Mouse (Mus musculus) CH12.LX (cell line): Measurements from ENCODE around the gene Slc12a7. TPM values are rescaled to one million over a fixed set of nuclear protein-coding genes. Genes with fewer than 3 reads are reported as not detected.

Experiments
- DNase-seq: peaks from one replicate; pipeline ENCODE4 v3.0.0-alpha.2; 2013; ENCODE audit errors: extremely low read depth
- H3K27ac ChIP-seq: 2 replicates; pipeline ENCODE4 v1.5.1; 2012; ENCODE audit warnings: low read depth, mild to moderate bottlenecking, control low read depth, moderate library complexity; ENCODE audit not compliant: insufficient read depth
- H3K27me3 ChIP-seq: replicated peaks from 2 replicates; pipeline ENCODE3; 2012; ENCODE audit warnings: inconsistent platforms
- H3K36me3 ChIP-seq, 2 experiments: replicated peaks in 1 of 2; 2 replicates each; pipeline versions ENCODE3 to v1.6.1; 2012; ENCODE audit warnings: inconsistent platforms in 1 of 2, low read length in 1 of 2, mild to moderate bottlenecking in 1 of 2, mixed read lengths in 1 of 2, moderate library complexity in 1 of 2; ENCODE audit not compliant: control insufficient read depth in 1 of 2, insufficient read depth in 1 of 2
- H3K4me1 ChIP-seq, 2 experiments: 2 replicates each; pipeline ENCODE4 v1.6.1; 2012; ENCODE audit warnings: inconsistent platforms in 1 of 2, moderate library complexity in 1 of 2; ENCODE audit not compliant: insufficient read depth in 2 of 2, control insufficient read depth in 1 of 2
- H3K4me2 ChIP-seq: 2 replicates; pipeline ENCODE4 v1.6.1; 2012; ENCODE audit warnings: low read depth, mild to moderate bottlenecking, control low read depth; ENCODE audit not compliant: poor library complexity, insufficient read depth, severe bottlenecking
- H3K4me3 ChIP-seq, 3 experiments: fragments of 150-350 bp in 1 of 3; sonication (generic) in 1 of 3; replicated peaks in 1 of 3; 2 replicates each; pipeline versions ENCODE3 to v1.5.1; 2011 to 2012; ENCODE audit warnings: low read depth in 2 of 3, low read length in 2 of 3, mild to moderate bottlenecking in 2 of 3, moderate library complexity in 2 of 3, control low read depth in 1 of 3, improper control_type of control experiment in 1 of 3, inconsistent platforms in 1 of 3, mixed read lengths in 1 of 3; ENCODE audit not compliant: poor library complexity in 1 of 3
- H3K79me2 ChIP-seq: replicated peaks from 2 replicates; pipeline ENCODE4 v1.6.1; 2012; ENCODE audit warnings: mild to moderate bottlenecking, moderate library complexity; ENCODE audit not compliant: control insufficient read depth, poor library complexity, insufficient read depth, severe bottlenecking; ENCODE audit errors: extremely low read depth
- H3K9ac ChIP-seq: 2 replicates; pipeline ENCODE4 v1.6.1; 2012; ENCODE audit warnings: low read depth, mild to moderate bottlenecking, control low read depth, moderate library complexity; ENCODE audit not compliant: insufficient read depth
- H3K9me3 ChIP-seq: replicated peaks from 2 replicates; pipeline ENCODE3; 2012; ENCODE audit warnings: low read length, inconsistent platforms, mixed read lengths
- BHLHE40 ChIP-seq: IDR thresholded peaks from 2 replicates; pipeline ENCODE4 v1.6.1; 2011; ENCODE audit warnings: mild to moderate bottlenecking, low read depth, low read length, improper control_type of control experiment
- CHD2 ChIP-seq: IDR thresholded peaks from 2 replicates; pipeline ENCODE4 v1.6.1; 2011; ENCODE audit warnings: low read length, improper control_type of control experiment
- CTCF ChIP-seq, 2 experiments: IDR thresholded peaks in 1 of 2; conservative IDR thresholded peaks in 1 of 2; 2 replicates each; pipeline ENCODE4 v1.5.1; 2011 to 2012; ENCODE audit warnings: low read depth in 2 of 2, low read length in 2 of 2, improper control_type of control experiment in 1 of 2, inconsistent platforms in 1 of 2, mild to moderate bottlenecking in 1 of 2, moderate library complexity in 1 of 2
- ELF1 ChIP-seq: IDR thresholded peaks from 2 replicates; pipeline ENCODE4 v1.6.1; 2014; ENCODE audit warnings: low read depth, mild to moderate bottlenecking, inconsistent platforms, low read length, improper control_type of control experiment
- EP300 ChIP-seq: IDR thresholded peaks from 2 replicates; pipeline ENCODE4 v1.6.1; 2011; ENCODE audit warnings: low read length, improper control_type of control experiment
- ETS1 ChIP-seq: conservative IDR thresholded peaks from 2 replicates; pipeline ENCODE4 v1.6.1; 2012; ENCODE audit warnings: low read depth, mild to moderate bottlenecking, inconsistent platforms, low read length, improper control_type of control experiment, moderate library complexity
- HCFC1 ChIP-seq: IDR thresholded peaks from 2 replicates; pipeline ENCODE4 v1.6.1; 2012; ENCODE audit warnings: low read depth, mild to moderate bottlenecking, inconsistent platforms, low read length, improper control_type of control experiment
- MAX ChIP-seq: IDR thresholded peaks from 2 replicates; pipeline ENCODE4 v1.6.1; 2011; ENCODE audit warnings: low read length, improper control_type of control experiment
- MEF2A ChIP-seq: IDR thresholded peaks from 2 replicates; pipeline ENCODE4 v1.6.1; 2014; ENCODE audit warnings: low read depth, mild to moderate bottlenecking, inconsistent platforms, low read length, improper control_type of control experiment, borderline replicate concordance
- MXI1 ChIP-seq: IDR thresholded peaks from 2 replicates; pipeline ENCODE4 v1.6.1; 2011; ENCODE audit warnings: mild to moderate bottlenecking, low read depth, low read length, improper control_type of control experiment
- MYC ChIP-seq: IDR thresholded peaks from 2 replicates; pipeline ENCODE4 v1.6.1; 2011; ENCODE audit warnings: low read depth, mild to moderate bottlenecking, improper control_type of control experiment, low read length
- NELFE ChIP-seq: IDR thresholded peaks from 2 replicates; pipeline ENCODE4 v1.6.1; 2011; ENCODE audit warnings: low read depth, low read length, improper control_type of control experiment
- POLR2AphosphoS2 ChIP-seq: IDR thresholded peaks from 2 replicates; pipeline ENCODE4 v1.6.1; 2011; ENCODE audit warnings: low read depth, low read length, improper control_type of control experiment
- RAD21 ChIP-seq: IDR thresholded peaks from 2 replicates; pipeline ENCODE4 v1.6.1; 2011; ENCODE audit warnings: low read depth, mild to moderate bottlenecking, low read length, improper control_type of control experiment, moderate library complexity
- SIN3A ChIP-seq: IDR thresholded peaks from 2 replicates; pipeline ENCODE4 v1.6.1; 2012; ENCODE audit warnings: low read length, improper control_type of control experiment, inconsistent platforms
- SMC3 ChIP-seq: IDR thresholded peaks from 2 replicates; pipeline ENCODE4 v1.6.1; 2011; ENCODE audit warnings: low read depth, low read length, improper control_type of control experiment
- TCF12 ChIP-seq: IDR thresholded peaks from 2 replicates; pipeline ENCODE4 v1.6.1; 2014; ENCODE audit warnings: low read depth, mild to moderate bottlenecking, inconsistent platforms, low read length, improper control_type of control experiment
- UBTF ChIP-seq: IDR thresholded peaks from 2 replicates; pipeline ENCODE4 v1.6.1; 2012; ENCODE audit warnings: low read depth, mild to moderate bottlenecking, inconsistent platforms, low read length, improper control_type of control experiment, moderate library complexity
- USF2 ChIP-seq: conservative IDR thresholded peaks from 2 replicates; pipeline ENCODE4 v1.6.1; 2011; ENCODE audit warnings: low read depth, low read length, improper control_type of control experiment
- ZMIZ1 ChIP-seq: IDR thresholded peaks from 2 replicates; pipeline ENCODE4 v1.6.1; 2012; ENCODE audit warnings: low read depth, mild to moderate bottlenecking, inconsistent platforms, low read length, improper control_type of control experiment
- ZNF384 ChIP-seq: IDR thresholded peaks from 2 replicates; pipeline ENCODE4 v1.6.1; 2012; ENCODE audit warnings: low read depth, low read length, improper control_type of control experiment, inconsistent platforms
- dilution Hi-C: fragments of 300-500 bp; cut with MboI; formaldehyde crosslinking; loops from 2 replicates; pipeline ENCODE4 v1.14.3; 2020; ENCODE audit warnings: low sequenced_read_pairs; ENCODE audit not compliant: extremely low pct_unique_long_range_greater_than_20kb, extremely low pct_ligation_motif_present
- in situ Hi-C: fragments of 300-500 bp; cut with MboI; formaldehyde crosslinking; loops from 3 replicates; pipeline ENCODE4 v1.14.3; 2019; ENCODE audit warnings: low sequenced_read_pairs, low pct_ligation_motif_present, low pct_unique_long_range_greater_than_20kb, mixed read lengths
- polyA plus RNA-seq: library from polyadenylated mRNA; unstranded; fragments of >175 nt; gene quantifications from 2 replicates; pipeline ENCODE4 v1.2.1, GENCODE M21; 2012; ENCODE audit warnings: low read depth; ENCODE audit not compliant: insufficient read length
- total RNA-seq, 2 experiments: library from RNA; depleted of rRNA; stranded (reverse); fragments of 300-350 nt in 1 of 2; fragments of >200 nt in 1 of 2; gene quantifications; 2 replicates each; pipeline ENCODE4 v1.2.3; 2012 to 2014

The Slc12a7 gene
- total and polyA plus RNA-seq, 3 experiments, result 1.0 to 5.8 (median 2.5) TPM

GRCm38 (mm10) chr13:73688934-73689333 lies 44.0 kb upstream of the Slc12a7 start:
- H3K79me2 ChIP-seq, result no peaks in the 10 kb centered on the region
- peaks cover 2 to 15% of the 10 kb centered on the region in 2 experiments for H3K4me1 ChIP-seq
- no peaks in the 10 kb centered on the region for H3K27me3 ChIP-seq
- no peaks in the 10 kb centered on the region for H3K9me3 ChIP-seq
- H3K27ac ChIP-seq, result no peak overlapping the region
- no peak for DNase-seq
- no peak overlapping the region for H3K4me3 ChIP-seq
- H3K36me3 ChIP-seq, result no peaks in the 10 kb centered on the region
- dilution Hi-C loops (no loop called here), in situ Hi-C loops (no loop called here)
- H3K9ac ChIP-seq, result no peak overlapping the region
- no peak overlapping the region for H3K4me2 ChIP-seq
- TF ChIP-seq ZNF384 (0 out of 2 replicates have a peak, but pooled peaks have one; percentile 6), MAX (0 out of 2 replicates have a peak, but pooled peaks have one; percentile 33), ETS1 (no peak), BHLHE40 (peak; percentile 75), ZMIZ1 (no peak), CHD2 (no peak), EP300 (peak; percentile 42; the same call in 1 of the 2 replicates), SIN3A (no peak), MXI1 (peak; percentile 58; the same call in 1 of the 2 replicates), TCF12 (peak; percentile 64), POLR2AphosphoS2 (no peak), MYC (0 out of 2 replicates have a peak, but pooled peaks have one; percentile 31)

GRCm38 (mm10) chr13:73692249-73692868 lies 40.5 kb upstream of the Slc12a7 start:
- dilution Hi-C loops (no loop called here), in situ Hi-C loops (loop anchor here (5.0 kb wide), 1 partner anchor 45 kb away; no protein-coding TSS in a partner anchor)
- H3K27me3 ChIP-seq, result peaks cover 22% of the 10 kb centered on the region
- peaks cover 2 to 15% of the 10 kb centered on the region in 2 experiments for H3K4me1 ChIP-seq
- DNase-seq, result peak; percentile 70
- H3K79me2 ChIP-seq, result no peaks in the 10 kb centered on the region
- peak overlapping the region; percentile 51 for H3K4me2 ChIP-seq
- no peak overlapping the region for H3K4me3 ChIP-seq
- no peak overlapping the region for H3K27ac ChIP-seq
- no peaks in the 10 kb centered on the region for H3K36me3 ChIP-seq
- TF ChIP-seq ETS1, result no peak
- TF ChIP-seq RAD21, result peak; percentile 63
- no peak for TF ChIP-seq EP300
- TF ChIP-seq TCF12, result 0 out of 2 replicates have a peak, but pooled peaks have one; percentile 14
- TF ChIP-seq HCFC1, result peak; percentile 20; the same call in 1 of the 2 replicates
- no peak for TF ChIP-seq USF2
- peak; percentile 31; the same call in 1 of the 2 replicates for TF ChIP-seq NELFE
- no peak for TF ChIP-seq ZNF384
- no peak for TF ChIP-seq ZMIZ1
- no peak for TF ChIP-seq UBTF
- TF ChIP-seq MEF2A, result peak; percentile 32; the same call in 1 of the 2 replicates
- 0 out of 2 replicates have a peak, but pooled peaks have one; percentile 51 for TF ChIP-seq ELF1
- no peak for TF ChIP-seq SIN3A
- peak; percentile 83 for TF ChIP-seq SMC3
- TF ChIP-seq CTCF (conservative IDR thresholded peaks at IDR 0.05 in 1 of 2, IDR thresholded peaks at IDR 0.05 in 1 of 2; ENCODE audit: low read depth in 2 of 2, low read length in 2 of 2), result peak; percentile 56 to 96
- H3K9me3 ChIP-seq, result no peaks in the 10 kb centered on the region
- no peak overlapping the region for H3K9ac ChIP-seq
